21 mouse cellular contexts compared by ENCODE assay signal in the genomic region with DNA sequence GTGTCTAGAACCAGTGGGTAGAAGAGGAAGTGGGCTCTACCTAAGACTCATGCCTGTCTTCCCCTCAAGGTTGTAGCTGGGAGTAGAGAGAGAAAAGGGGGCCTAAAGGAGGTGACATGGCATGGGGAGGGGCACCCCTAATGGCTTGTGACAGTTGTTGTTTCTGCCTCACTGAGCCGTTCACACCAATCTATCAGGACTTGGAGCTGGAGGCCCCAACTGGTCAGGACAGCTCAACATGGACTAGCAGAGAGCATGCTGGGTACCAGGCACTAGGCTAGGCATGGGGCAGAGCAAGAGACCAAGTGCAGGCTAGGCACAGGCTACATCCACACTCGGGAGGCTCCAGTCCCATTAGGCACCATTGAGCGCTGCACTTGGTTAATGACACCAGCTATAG.
"Had no signal": no experiment of that assay in that cellular context is flagged by ENCODE, and none has a peak within 500 bp of the region (broad histone marks: within the 10 kb centered on the region; RNA-seq: fewer than 3 reads in every experiment).

No protein-coding gene starts in this region.

- DNase-seq: kidney, postnatal 25 days; layer of hippocampus, postnatal 36 days; liver; lung, adult 18-20 months; lung, postnatal 10 days; lung, postnatal 36 days; right cerebral cortex, adult 18-20 months; right cerebral cortex, postnatal 14 days; right cerebral cortex, postnatal 4 days; thymus, adult 2 months; thymus, postnatal 14 days; thymus, postnatal 4 days had no signal

- H3K4me3 ChIP-seq: limb, embryonic 10.5 days; limb, embryonic 13.5 days; liver, embryonic 12.5 days; liver, embryonic 15.5 days; lung, embryonic 15.5 days; midbrain, embryonic 13.5 days; myocyte; neural tube, embryonic 13.5 days had no signal

- H3K9me3 ChIP-seq: limb, embryonic 10.5 days; limb, embryonic 13.5 days; liver, embryonic 12.5 days; liver, embryonic 15.5 days; lung, embryonic 15.5 days; midbrain, embryonic 13.5 days; neural tube, embryonic 13.5 days had no signal

- H3K4me1 ChIP-seq: limb, embryonic 13.5 days; liver, embryonic 12.5 days; liver, embryonic 15.5 days; lung, embryonic 15.5 days had no signal

- ATAC-seq: intestine, embryonic 16.5 days; liver, embryonic 12.5 days; midbrain, embryonic 13.5 days had no signal

- H3K36me3 ChIP-seq: limb, embryonic 10.5 days; limb, embryonic 13.5 days; liver, embryonic 12.5 days; liver, embryonic 15.5 days; lung, embryonic 15.5 days had no signal
